Mouse (Mus musculus) embryonic facial prominence, embryonic 15.5 days (tissue): ENCODE results near the gene Clba1. TPM values are rescaled to one million over a fixed set of nuclear protein-coding genes. Genes with fewer than 3 reads are reported as not detected.

Source experiments
- ATAC-seq: fragments of 200-750 bp; cut with Nextera tagmentation; 2 replicates; pipeline ENCODE4 v1.8.0; 2017; ENCODE audit warnings: low read depth, moderate TSS enrichment; ENCODE audit not compliant: insufficient number of reproducible peaks, low FRiP score, low TSS enrichment
- H3K27ac ChIP-seq: fragments of 300-500 bp; sonication (generic); replicated peaks from 2 replicates; pipeline ENCODE4 v1.5.1; 2015; ENCODE audit warnings: mild to moderate bottlenecking, inconsistent platforms
- H3K27me3 ChIP-seq: fragments of 300-500 bp; sonication (generic); 2 replicates; pipeline ENCODE4 v1.6.1; 2015; ENCODE audit warnings: inconsistent platforms
- H3K36me3 ChIP-seq: fragments of 300-500 bp; sonication (generic); 2 replicates; pipeline ENCODE4 v1.6.1; 2015; ENCODE audit warnings: mild to moderate bottlenecking, inconsistent platforms
- H3K4me1 ChIP-seq: fragments of 300-500 bp; sonication (generic); 2 replicates; pipeline ENCODE4 v1.6.1; 2015; ENCODE audit warnings: inconsistent platforms
- H3K4me2 ChIP-seq: fragments of 300-500 bp; sonication (generic); replicated peaks from 2 replicates; pipeline ENCODE4 v1.6.1; 2015; ENCODE audit warnings: mild to moderate bottlenecking, inconsistent platforms
- H3K4me3 ChIP-seq: fragments of 300-500 bp; sonication (generic); replicated peaks from 2 replicates; pipeline ENCODE4 v1.5.1; 2015; ENCODE audit warnings: mild to moderate bottlenecking, inconsistent platforms
- H3K9ac ChIP-seq: fragments of 300-500 bp; sonication (generic); 2 replicates; pipeline ENCODE4 v1.6.1; 2015; ENCODE audit warnings: inconsistent platforms
- H3K9me3 ChIP-seq: fragments of 300-500 bp; sonication (generic); replicated peaks from 2 replicates; pipeline ENCODE4 v1.6.1; 2016; ENCODE audit warnings: inconsistent platforms
- WGBS: fragments of 180-500 bp; shearing (Covaris S2); methylation state at CpG from one replicate; pipeline ENCODE4 v1.1.7; 2015; 5-methylcytosine and 5-hydroxymethylcytosine counted together
- polyA plus RNA-seq: library from polyadenylated mRNA; unstranded; fragments of >200 nt; fragmentation: Nextera tagmentation; extraction: Ambion mirVana; gene quantifications from 2 replicates; pipeline ENCODE4 v1.2.1, GENCODE M21; 2015

Clba1 gene
- polyA plus RNA-seq, 1 experiment from 2014 or later = 16.5 TPM

GRCm38 (mm10) chr12:112795466-112796104, 13.2 kb upstream of the Clba1 start:
- H3K9me3 ChIP-seq = no peaks in the 10 kb centered on the region
- H3K27ac ChIP-seq = peak overlapping the region; percentile 67; the same call in 1 of the 2 replicates
- ATAC-seq = peak; percentile 48; the same call in 1 of the 2 replicates
- peaks cover 79% of the 10 kb centered on the region for H3K4me1 ChIP-seq
- WGBS = 40% methylated on average over 18 of the region's 18 CpGs
- peak overlapping the region; percentile 16; the same call in 1 of the 2 replicates for H3K4me3 ChIP-seq
- H3K9ac ChIP-seq = no peak overlapping the region
- H3K4me2 ChIP-seq = peak overlapping the region; percentile 33
- H3K27me3 ChIP-seq = peaks cover 1% of the 10 kb centered on the region; the same call in 1 of the 2 replicates
- H3K36me3 ChIP-seq = no peaks in the 10 kb centered on the region

- Histone ChIP-seq H3K4me1 (peaks cover 87% of the 10 kb centered on the region), H3K27me3 (peaks cover 13% of the 10 kb centered on the region), H3K36me3 (no peaks in the 10 kb centered on the region), H3K9ac (no peak overlapping the region), H3K9me3 (no peaks in the 10 kb centered on the region), H3K4me3 (no peak overlapping the region), H3K27ac (peak overlapping the region; percentile 77; the same call in 1 of the 2 replicates), H3K4me2 (no peak overlapping the region)
- ATAC-seq = no peak
- WGBS = 45% methylated on average over 17 of the region's 17 CpGs
Measured at GRCm38 (mm10) chr12:112796551-112797510, 11.9 kb upstream of the Clba1 start.

GRCm38 (mm10) chr12:112797672-112798331, 10.9 kb upstream of the Clba1 start:
- peak; percentile 37; the same call in 1 of the 2 replicates for ATAC-seq
- Histone ChIP-seq H3K27ac (peak overlapping the region; percentile 77), H3K4me1 (peaks cover 93% of the 10 kb centered on the region), H3K27me3 (peaks cover 13% of the 10 kb centered on the region), H3K4me2 (0 out of 2 replicates have a peak overlapping the region, but pooled peaks have one; percentile 4), H3K9ac (no peak overlapping the region), H3K36me3 (no peaks in the 10 kb centered on the region), H3K9me3 (no peaks in the 10 kb centered on the region), H3K4me3 (no peak overlapping the region)
- 45% methylated on average over 15 of the region's 15 CpGs for WGBS

GRCm38 (mm10) chr12:112798332-112798681, 10.4 kb upstream of the Clba1 start:
- Histone ChIP-seq H3K9me3 (no peaks in the 10 kb centered on the region), H3K27me3 (peaks cover 14% of the 10 kb centered on the region), H3K9ac (no peak overlapping the region), H3K4me1 (peaks cover 88% of the 10 kb centered on the region), H3K27ac (peak overlapping the region; percentile 77), H3K36me3 (no peaks in the 10 kb centered on the region), H3K4me3 (no peak overlapping the region), H3K4me2 (no peak overlapping the region)
- no peak for ATAC-seq
- WGBS = 7% methylated on average over 5 of the region's 5 CpGs

- Histone ChIP-seq H3K4me3 (no peak overlapping the region), H3K36me3 (no peaks in the 10 kb centered on the region), H3K27me3 (peaks cover 18% of the 10 kb centered on the region), H3K4me2 (no peak overlapping the region), H3K9me3 (no peaks in the 10 kb centered on the region), H3K9ac (no peak overlapping the region), H3K4me1 (peaks cover 84% of the 10 kb centered on the region), H3K27ac (0 out of 2 replicates have a peak overlapping the region, but pooled peaks have one; percentile 77)
- 69% methylated on average over 5 of the region's 5 CpGs for whole genome bisulfite sequencing
- ATAC-seq = no peak
Measured at GRCm38 (mm10) chr12:112798716-112799115, 10.0 kb upstream of the Clba1 start.

GRCm38 (mm10) chr12:112799237-112799970, 9.3 kb upstream of the Clba1 start:
- H3K27ac ChIP-seq = no peak overlapping the region
- H3K36me3 ChIP-seq = no peaks in the 10 kb centered on the region
- ATAC-seq = no peak
- H3K4me1 ChIP-seq = peaks cover 77% of the 10 kb centered on the region
- H3K9me3 ChIP-seq = no peaks in the 10 kb centered on the region
- 79% methylated on average over 10 of the region's 10 CpGs for WGBS
- H3K9ac ChIP-seq = no peak overlapping the region
- H3K4me3 ChIP-seq = no peak overlapping the region
- no peak overlapping the region for H3K4me2 ChIP-seq
- peaks cover 18% of the 10 kb centered on the region for H3K27me3 ChIP-seq

- Histone ChIP-seq H3K4me3 (no peak overlapping the region), H3K4me2 (no peak overlapping the region), H3K27me3 (peaks cover 18% of the 10 kb centered on the region), H3K27ac (no peak overlapping the region), H3K9ac (no peak overlapping the region), H3K36me3 (no peaks in the 10 kb centered on the region), H3K9me3 (no peaks in the 10 kb centered on the region), H3K4me1 (peaks cover 66% of the 10 kb centered on the region)
- ATAC-seq = no peak
- WGBS = 8% methylated on average over 4 of the region's 4 CpGs
Measured at GRCm38 (mm10) chr12:112800476-112800875, 8.3 kb upstream of the Clba1 start.

- Histone ChIP-seq H3K36me3 (no peaks in the 10 kb centered on the region), H3K4me1 (peaks cover 50% of the 10 kb centered on the region), H3K9ac (peak within 1 kb of the TSS; percentile 33; the same call in 1 of the 2 replicates), H3K27ac (no peak within 1 kb of the TSS), H3K4me2 (peak within 1 kb of the TSS; percentile 100), H3K4me3 (peak within 1 kb of the TSS; percentile 54), H3K9me3 (no peaks in the 10 kb centered on the region), H3K27me3 (peaks cover 18% of the 10 kb centered on the region)
- WGBS = 4% methylated on average over 68 of the region's 69 CpGs
- ATAC-seq = peak; percentile 39; the same call in 1 of the 2 replicates
Measured at GRCm38 (mm10) chr12:112801864-112802846, 6.6 kb upstream of the Clba1 start, which contains the start of gene Ahnak2. Gene Ahnak2 (minus strand): TSS chr12:112802657.

- 31% methylated on average over 3 of the region's 3 CpGs for WGBS
- Histone ChIP-seq H3K4me3 (no peak overlapping the region), H3K9ac (no peak overlapping the region), H3K4me1 (peaks cover 42% of the 10 kb centered on the region), H3K4me2 (peak overlapping the region; percentile 100), H3K36me3 (no peaks in the 10 kb centered on the region), H3K27ac (no peak overlapping the region), H3K27me3 (peaks cover 18% of the 10 kb centered on the region), H3K9me3 (no peaks in the 10 kb centered on the region)
- ATAC-seq = no peak
Measured at GRCm38 (mm10) chr12:112802917-112803316, 5.8 kb upstream of the Clba1 start.
